Mouse (Mus musculus) intestine, embryonic 15.5 days (tissue): ENCODE measurements around the gene Olfr134. TPM values are rescaled to one million over a fixed set of nuclear protein-coding genes. Genes with fewer than 3 reads are reported as not detected.
"Not testable (repeated sequence)": the region's sequence is repeated elsewhere in the genome, so short reads cannot be mapped to it uniquely, and the experiment has no call there.

Source experiments
- ATAC-seq: fragments of 200-750 bp; cut with Nextera tagmentation; 2 replicates; pipeline ENCODE4 v1.8.0; 2017; ENCODE audit warnings: moderate TSS enrichment, moderate library complexity
- H3K27ac ChIP-seq: fragments of 300-500 bp; sonication (generic); 2 replicates; pipeline ENCODE4 v1.5.1; 2015; ENCODE audit warnings: mild to moderate bottlenecking, inconsistent platforms
- H3K27me3 ChIP-seq: fragments of 300-500 bp; sonication (generic); replicated peaks from 2 replicates; pipeline ENCODE4 v1.6.1; 2015; ENCODE audit warnings: inconsistent platforms
- H3K36me3 ChIP-seq: fragments of 300-500 bp; sonication (generic); 2 replicates; pipeline ENCODE4 v1.6.1; 2015; ENCODE audit warnings: inconsistent platforms
- H3K4me1 ChIP-seq: fragments of 300-500 bp; sonication (generic); replicated peaks from 2 replicates; pipeline ENCODE4 v1.6.1; 2015; ENCODE audit warnings: inconsistent platforms
- H3K4me2 ChIP-seq: fragments of 300-500 bp; sonication (generic); replicated peaks from 2 replicates; pipeline ENCODE4 v1.6.1; 2015; ENCODE audit warnings: mild to moderate bottlenecking, inconsistent platforms
- H3K4me3 ChIP-seq: fragments of 300-500 bp; sonication (generic); replicated peaks from 2 replicates; pipeline ENCODE4 v1.5.1; 2015; ENCODE audit warnings: inconsistent platforms
- H3K9ac ChIP-seq: fragments of 300-500 bp; sonication (generic); 2 replicates; pipeline ENCODE4 v1.6.1; 2015; ENCODE audit warnings: inconsistent platforms
- H3K9me3 ChIP-seq: fragments of 300-500 bp; sonication (generic); 2 replicates; pipeline ENCODE4 v1.6.1; 2016; ENCODE audit warnings: inconsistent platforms
- WGBS: fragments of 180-500 bp; shearing (Covaris S2); methylation state at CpG from one replicate; pipeline ENCODE4 v1.1.7; 2015; 5-methylcytosine and 5-hydroxymethylcytosine counted together
- polyA plus RNA-seq: library from polyadenylated mRNA; unstranded; fragments of >200 nt; fragmentation: Nextera tagmentation; extraction: Ambion mirVana; gene quantifications from 2 replicates; pipeline ENCODE4 v1.2.1, GENCODE M21; 2015

The Olfr134 gene
- polyA plus RNA-seq = not detected in 2 replicates

GRCm38 (mm10) chr17:38171088-38171487 is at the start of gene Olfr134:
Olfr134 (plus strand) TSS chr17:38171388.
- no peak within 1 kb of the TSS for H3K9ac ChIP-seq
- no peaks in the 10 kb centered on the region for H3K27me3 ChIP-seq
- H3K27ac ChIP-seq = no peak within 1 kb of the TSS
- H3K36me3 ChIP-seq = no peaks in the 10 kb centered on the region
- H3K4me3 ChIP-seq = no peak within 1 kb of the TSS
- no peaks in the 10 kb centered on the region for H3K4me1 ChIP-seq
- no peak within 1 kb of the TSS for H3K4me2 ChIP-seq
- WGBS = 70% methylated on average over 3 of the region's 3 CpGs
- H3K9me3 ChIP-seq = no peaks in the 10 kb centered on the region
- ATAC-seq = no peak

- H3K36me3 ChIP-seq, H3K4me1 ChIP-seq, H3K9ac ChIP-seq, H3K4me3 ChIP-seq, H3K9me3 ChIP-seq, H3K4me2 ChIP-seq, H3K27me3 ChIP-seq, ATAC-seq, H3K27ac ChIP-seq: not testable (repeated sequence)
- 89% methylated on average over 1 of the region's 1 CpGs for WGBS
Observed at GRCm38 (mm10) chr17:38124199-38124598, 47.0 kb upstream of the Olfr134 start.

GRCm38 (mm10) chr17:38125371-38125770 is 45.8 kb upstream of the Olfr134 start:
- not testable (repeated sequence) for H3K9ac ChIP-seq, H3K27me3 ChIP-seq, H3K36me3 ChIP-seq, ATAC-seq, H3K27ac ChIP-seq, H3K4me2 ChIP-seq, H3K4me1 ChIP-seq, H3K9me3 ChIP-seq, H3K4me3 ChIP-seq
- 67% methylated on average over 3 of the region's 3 CpGs for WGBS

GRCm38 (mm10) chr17:38134426-38134825 is 36.8 kb upstream of the Olfr134 start, which contains the start of gene Olfr132:
Olfr132 (minus strand) TSS chr17:38134526.
- no peak within 1 kb of the TSS for H3K4me2 ChIP-seq
- no peaks in the 10 kb centered on the region for H3K9me3 ChIP-seq
- H3K4me3 ChIP-seq = no peak within 1 kb of the TSS
- H3K4me1 ChIP-seq = no peaks in the 10 kb centered on the region
- H3K27ac ChIP-seq = no peak within 1 kb of the TSS
- H3K27me3 ChIP-seq = no peaks in the 10 kb centered on the region
- no peak within 1 kb of the TSS for H3K9ac ChIP-seq
- ATAC-seq = no peak
- no peaks in the 10 kb centered on the region for H3K36me3 ChIP-seq
- WGBS = 76% methylated on average over 1 of the region's 1 CpGs

- no peaks in the 10 kb centered on the region for H3K9me3 ChIP-seq
- WGBS = 85% methylated on average over 2 of the region's 2 CpGs
- no peak within 1 kb of the TSS for H3K4me3 ChIP-seq
- H3K4me2 ChIP-seq = no peak within 1 kb of the TSS
- no peaks in the 10 kb centered on the region for H3K4me1 ChIP-seq
- ATAC-seq = no peak
- no peaks in the 10 kb centered on the region for H3K36me3 ChIP-seq
- no peak within 1 kb of the TSS for H3K9ac ChIP-seq
- no peak within 1 kb of the TSS for H3K27ac ChIP-seq
- H3K27me3 ChIP-seq = no peaks in the 10 kb centered on the region
Observed at GRCm38 (mm10) chr17:38144981-38145380, 26.2 kb upstream of the Olfr134 start, which contains the start of gene Olfr133. Olfr133 (plus strand) TSS chr17:38145281.

- H3K4me1 ChIP-seq = no peaks in the 10 kb centered on the region
Observed at GRCm38 (mm10) chr17:38204035-38204434, 32.8 kb downstream of the Olfr134 start, which contains the start of gene Olfr135. Olfr135 (plus strand) TSS chr17:38204335.

More at GRCm38 (mm10) chr17:38204035-38204434, 32.8 kb downstream of the Olfr134 start, which contains the start of gene Olfr135:
- no peak for ATAC-seq
- WGBS = 92% methylated on average over 1 of the region's 1 CpGs
- Histone ChIP-seq H3K9me3 (no peaks in the 10 kb centered on the region), H3K9ac (no peak within 1 kb of the TSS), H3K4me3 (no peak within 1 kb of the TSS), H3K27me3 (no peaks in the 10 kb centered on the region), H3K36me3 (no peaks in the 10 kb centered on the region), H3K27ac (no peak within 1 kb of the TSS), H3K4me2 (no peak within 1 kb of the TSS)

Other genes with a start within 250 kb of the Olfr134 start
- not detected in 2 replicates for gene Olfr761, start 218.3 kb upstream of the Olfr134 start, polyA plus RNA-seq
- not detected in 2 replicates for gene Olfr129, start 111.3 kb upstream of the Olfr134 start, polyA plus RNA-seq
- gene Olfr130, start 107.5 kb upstream of the Olfr134 start, polyA plus RNA-seq = not detected in 2 replicates
- gene Olfr131, start 82.7 kb upstream of the Olfr134 start, polyA plus RNA-seq = not detected in 2 replicates
- not detected in 2 replicates for gene Olfr132, start 36.9 kb upstream of the Olfr134 start, polyA plus RNA-seq
- gene Olfr133, start 26.1 kb upstream of the Olfr134 start, polyA plus RNA-seq = not detected in 2 replicates
- gene Olfr135, start 32.9 kb downstream of the Olfr134 start, polyA plus RNA-seq = not detected in 2 replicates
- gene Olfr138, start 89.6 kb downstream of the Olfr134 start, polyA plus RNA-seq = not detected in 2 replicates
- gene Olfr137, start 136.2 kb downstream of the Olfr134 start, polyA plus RNA-seq = not detected in 2 replicates
- not detected in 2 replicates for gene Olfr136, start 158.4 kb downstream of the Olfr134 start, polyA plus RNA-seq
- not detected in 2 replicates for gene Esp36, start 248.8 kb downstream of the Olfr134 start, polyA plus RNA-seq